Mouse (Mus musculus) heart, embryonic 15.5 days (tissue): Measurements from ENCODE around the gene Clmn. TPM values are rescaled to one million over a fixed set of nuclear protein-coding genes. Genes with fewer than 3 reads are reported as not detected.
A peak's percentile ranks its signal among the peaks of the same experiment; 100 is the strongest.
"Not testable (repeated sequence)": the region's sequence is repeated elsewhere in the genome, so short reads cannot be mapped to it uniquely, and the experiment has no call there.

ENCODE experiments used
- ATAC-seq: fragments of 200-750 bp; cut with Nextera tagmentation; replicated peaks from 2 replicates; pipeline ENCODE4 v1.8.0; 2017; ENCODE audit warnings: low read depth, moderate TSS enrichment; ENCODE audit not compliant: insufficient number of reproducible peaks, insufficient read depth, low FRiP score
- H3K27ac ChIP-seq: fragments of 300-500 bp; sonication (generic); 2 replicates; pipeline ENCODE4 v1.5.1; 2015; ENCODE audit warnings: mild to moderate bottlenecking, inconsistent platforms
- H3K27me3 ChIP-seq: fragments of 300-500 bp; sonication (generic); 2 replicates; pipeline ENCODE4 v1.6.1; 2015; ENCODE audit warnings: inconsistent platforms
- H3K36me3 ChIP-seq: fragments of 300-500 bp; sonication (generic); 2 replicates; pipeline ENCODE4 v1.6.1; 2015; ENCODE audit warnings: mild to moderate bottlenecking, inconsistent platforms
- H3K4me1 ChIP-seq: fragments of 300-500 bp; sonication (generic); replicated peaks from 2 replicates; pipeline ENCODE4 v1.6.1; 2015; ENCODE audit warnings: inconsistent platforms
- H3K4me2 ChIP-seq: fragments of 300-500 bp; sonication (generic); 2 replicates; pipeline ENCODE4 v1.6.1; 2015; ENCODE audit warnings: inconsistent platforms, mild to moderate bottlenecking, moderate library complexity
- H3K4me3 ChIP-seq: fragments of 300-500 bp; sonication (generic); 2 replicates; pipeline ENCODE4 v1.5.1; 2015; ENCODE audit warnings: mild to moderate bottlenecking, inconsistent platforms
- H3K9ac ChIP-seq: fragments of 300-500 bp; sonication (generic); 2 replicates; pipeline ENCODE4 v1.6.1; 2015; ENCODE audit warnings: mild to moderate bottlenecking, inconsistent platforms
- H3K9me3 ChIP-seq: fragments of 300-500 bp; sonication (generic); replicated peaks from 2 replicates; pipeline ENCODE4 v1.6.1; 2016; ENCODE audit warnings: inconsistent platforms
- WGBS: fragments of 180-500 bp; shearing (Covaris S2); methylation state at CpG from one replicate; pipeline ENCODE4 v1.1.7; 2015; ENCODE audit warnings: mixed read lengths; 5-methylcytosine and 5-hydroxymethylcytosine counted together
- polyA plus RNA-seq: library from polyadenylated mRNA; unstranded; fragments of >200 nt; fragmentation: Nextera tagmentation; extraction: Ambion mirVana; gene quantifications from 2 replicates; pipeline ENCODE4 v1.2.1, GENCODE M21; 2015

Clmn gene
- polyA plus RNA-seq, 1 experiment from 2014 or later, result 0.54 TPM

DNA sequence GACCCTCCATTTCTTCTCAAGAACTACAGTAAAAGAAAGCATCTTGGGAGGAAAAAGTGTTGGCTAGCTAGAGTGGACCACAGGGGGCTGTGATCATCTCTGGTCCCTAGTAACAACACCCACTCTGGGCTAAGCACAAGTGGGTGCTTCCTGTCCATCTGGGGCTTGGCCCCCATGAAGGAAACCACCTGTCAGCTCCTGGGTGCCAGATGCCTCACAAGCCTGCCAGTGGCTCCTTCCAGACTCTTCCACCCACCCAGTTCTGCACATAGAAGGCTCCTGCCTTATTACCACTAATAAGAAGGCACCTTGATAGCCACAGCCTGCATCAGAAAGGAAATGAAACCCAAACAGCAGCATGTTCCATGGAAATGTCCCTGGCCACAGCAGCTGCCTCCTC lies 26.4 kb downstream of the Clmn start:
- Histone ChIP-seq H3K27ac (no peak overlapping the region), H3K27me3 (peaks cover 3% of the 10 kb centered on the region), H3K36me3 (no peaks in the 10 kb centered on the region), H3K9me3 (no peaks in the 10 kb centered on the region), H3K9ac (no peak overlapping the region), H3K4me2 (no peak overlapping the region), H3K4me3 (no peak overlapping the region), H3K4me1 (peaks cover 12% of the 10 kb centered on the region)
- ATAC-seq, result no peak

DNA sequence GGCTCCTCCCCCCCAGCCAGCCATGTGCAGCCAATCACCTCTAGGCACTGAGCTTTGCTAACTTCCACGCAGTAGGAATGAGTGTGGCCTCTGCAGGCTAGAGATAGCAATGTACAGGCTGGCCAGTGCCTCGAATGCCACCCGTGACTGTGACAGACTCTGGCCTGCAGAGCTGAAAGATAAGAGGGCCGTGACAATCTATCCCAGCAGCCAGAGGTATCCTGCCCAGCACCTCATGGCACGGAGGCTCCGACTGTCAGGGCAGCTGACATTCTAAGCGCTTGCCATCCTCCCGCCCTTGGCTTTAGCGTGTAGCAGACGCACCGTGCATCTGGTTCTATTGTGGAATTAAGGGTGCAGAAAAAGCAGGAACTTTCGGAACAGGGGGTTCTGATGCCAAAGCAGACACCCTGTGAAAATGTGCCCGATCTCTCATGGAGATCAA lies 26.9 kb downstream of the Clmn start:
- H3K4me1 ChIP-seq, result peaks cover 12% of the 10 kb centered on the region
- H3K36me3 ChIP-seq, result no peaks in the 10 kb centered on the region
- no peaks in the 10 kb centered on the region for H3K9me3 ChIP-seq
- H3K27me3 ChIP-seq, result peaks cover 3% of the 10 kb centered on the region
- H3K4me2 ChIP-seq, result peak overlapping the region; percentile 3; the same call in 1 of the 2 replicates
- no peak overlapping the region for H3K27ac ChIP-seq
- H3K9ac ChIP-seq, result no peak overlapping the region
- WGBS, result 45% methylated on average over 13 of the region's 13 CpGs
- ATAC-seq, result peak; percentile 32; the same call in 1 of the 2 replicates
- no peak overlapping the region for H3K4me3 ChIP-seq

DNA sequence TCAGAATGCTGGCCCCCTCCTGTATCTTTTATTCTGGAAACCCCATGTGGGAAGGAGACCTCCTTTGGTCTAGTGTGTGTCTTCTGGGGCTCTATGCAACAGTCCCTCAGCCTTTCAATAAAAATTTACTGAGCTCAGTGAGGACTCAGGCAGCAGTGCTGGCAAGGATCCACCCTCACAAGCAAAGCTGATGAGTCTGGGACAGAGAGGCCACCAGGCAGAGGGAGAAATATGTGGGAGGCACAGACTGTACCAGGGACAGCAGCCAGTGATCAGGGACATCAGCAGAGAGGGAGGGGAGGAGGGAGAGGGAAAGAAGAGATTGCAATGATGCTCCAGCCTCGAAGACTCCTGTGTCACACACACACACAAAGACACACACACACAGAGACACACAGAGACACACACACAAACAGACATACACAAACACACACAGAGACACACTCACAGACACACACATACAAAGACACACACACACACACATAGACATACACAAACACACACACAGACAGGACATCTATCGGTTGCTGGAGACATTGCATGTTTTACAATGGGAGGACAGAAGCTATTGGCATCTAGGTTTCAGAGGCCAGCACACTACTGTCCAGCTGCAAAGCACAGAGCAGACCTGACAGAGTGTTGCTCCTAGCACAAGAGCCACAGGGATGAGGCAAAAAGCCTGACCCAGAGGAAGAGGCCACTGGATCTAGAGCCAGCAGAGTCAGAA lies 27.6 kb downstream of the Clmn start:
- ATAC-seq, result no peak
- Histone ChIP-seq H3K9me3 (no peaks in the 10 kb centered on the region), H3K9ac (no peak overlapping the region), H3K27me3 (peaks cover 3% of the 10 kb centered on the region), H3K36me3 (no peaks in the 10 kb centered on the region), H3K4me3 (no peak overlapping the region), H3K4me1 (peaks cover 12% of the 10 kb centered on the region), H3K4me2 (no peak overlapping the region), H3K27ac (no peak overlapping the region)
- WGBS, result 50% methylated on average over 2 of the region's 2 CpGs

DNA sequence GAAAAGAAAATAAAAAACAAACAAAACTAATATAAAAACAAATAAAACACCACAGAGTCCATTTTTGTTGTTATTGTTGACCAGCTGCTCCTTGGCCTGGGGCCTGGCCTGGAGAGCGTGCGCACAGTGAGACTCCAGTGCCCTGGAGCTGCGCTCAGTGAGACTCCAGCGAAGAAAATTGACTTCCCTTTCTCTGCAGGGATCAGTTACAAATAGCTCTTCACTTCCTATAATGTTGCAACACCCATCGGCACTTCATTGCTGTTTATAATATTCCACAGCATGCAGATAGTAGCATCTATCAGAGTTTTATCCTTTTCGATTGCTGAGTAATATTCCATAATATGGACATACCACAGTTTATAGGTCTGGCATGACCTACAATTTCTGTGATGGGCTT lies 28.6 kb downstream of the Clmn start:
- H3K4me1 ChIP-seq, result peaks cover 12% of the 10 kb centered on the region
- H3K9me3 ChIP-seq, result no peaks in the 10 kb centered on the region
- no peak overlapping the region for H3K9ac ChIP-seq
- ATAC-seq, result no peak
- no peaks in the 10 kb centered on the region for H3K36me3 ChIP-seq
- 93% methylated on average over 6 of the region's 6 CpGs for WGBS
- H3K4me2 ChIP-seq, result no peak overlapping the region
- H3K27me3 ChIP-seq, result peaks cover 3% of the 10 kb centered on the region
- no peak overlapping the region for H3K4me3 ChIP-seq
- no peak overlapping the region for H3K27ac ChIP-seq

DNA sequence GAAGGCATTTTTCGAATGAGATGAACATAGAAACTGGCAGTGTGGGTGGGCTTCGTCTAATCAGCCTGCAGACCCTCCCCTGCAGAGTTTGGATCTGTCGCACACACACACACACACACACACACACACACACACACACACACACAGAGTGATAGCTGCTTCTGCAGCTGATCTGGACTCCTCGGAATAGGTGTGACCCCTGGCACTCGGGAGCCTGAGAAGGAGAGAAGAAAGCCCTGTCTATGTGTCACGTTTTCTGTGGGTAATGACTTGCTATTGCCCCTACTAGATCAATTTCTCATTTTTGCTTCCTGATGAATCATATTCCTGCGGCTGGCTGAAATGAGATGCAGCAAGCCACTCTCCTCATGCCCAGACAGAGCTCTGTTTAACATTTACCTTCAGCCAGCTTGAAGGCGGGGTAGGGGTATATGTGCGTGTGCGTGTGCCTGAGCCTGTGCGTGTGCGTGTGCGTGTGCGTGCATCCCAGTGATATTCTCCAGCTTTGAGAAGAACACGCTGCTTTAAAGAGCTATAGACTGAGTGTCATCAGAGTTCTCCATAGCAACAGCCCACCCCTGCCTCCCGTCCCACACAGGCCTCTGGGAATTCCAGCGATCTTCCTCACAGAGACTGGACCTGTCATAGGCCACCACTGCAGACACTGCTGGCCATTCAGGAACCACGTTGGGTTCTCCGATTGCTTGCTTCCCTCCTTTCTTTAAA lies 29.3 kb downstream of the Clmn start:
- H3K4me3 ChIP-seq, result no peak overlapping the region

DNA sequence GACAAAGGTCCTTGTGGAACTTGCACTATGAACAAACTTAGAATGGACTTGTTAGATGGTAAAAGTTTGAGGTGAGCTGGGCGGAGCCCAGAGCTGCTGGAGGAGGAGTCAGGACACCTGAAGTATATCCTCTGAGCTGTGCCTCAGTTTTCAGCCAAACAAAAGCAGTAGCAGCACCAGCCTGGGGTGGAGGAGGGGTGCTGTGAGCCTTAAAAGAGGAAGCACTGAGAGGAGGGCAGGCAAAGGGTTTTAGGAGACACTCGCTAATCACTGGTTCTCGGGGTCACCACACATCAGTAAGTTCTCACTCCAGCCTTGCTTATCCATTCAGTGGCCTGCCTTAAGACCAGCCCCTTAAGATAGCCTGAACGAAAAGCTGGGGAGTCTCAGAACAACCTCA lies 30.1 kb downstream of the Clmn start:
- no peak for ATAC-seq
- Histone ChIP-seq H3K4me1 (peaks cover 17% of the 10 kb centered on the region), H3K9ac (no peak overlapping the region), H3K27me3 (peaks cover 3% of the 10 kb centered on the region), H3K36me3 (no peaks in the 10 kb centered on the region), H3K9me3 (no peaks in the 10 kb centered on the region), H3K27ac (no peak overlapping the region), H3K4me2 (no peak overlapping the region), H3K4me3 (no peak overlapping the region)
- whole genome bisulfite sequencing, result 61% methylated on average over 4 of the region's 4 CpGs

More for the DNA sequence above, 29.3 kb downstream of the Clmn start:
- no peak for ATAC-seq
- no peaks in the 10 kb centered on the region for H3K36me3 ChIP-seq
- peaks cover 3% of the 10 kb centered on the region for H3K27me3 ChIP-seq
- no peak overlapping the region for H3K4me2 ChIP-seq
- H3K4me1 ChIP-seq, result peaks cover 12% of the 10 kb centered on the region
- no peak overlapping the region for H3K9ac ChIP-seq
- H3K27ac ChIP-seq, result no peak overlapping the region
- no peaks in the 10 kb centered on the region for H3K9me3 ChIP-seq
- WGBS, result 69% methylated on average over 19 of the region's 19 CpGs

DNA sequence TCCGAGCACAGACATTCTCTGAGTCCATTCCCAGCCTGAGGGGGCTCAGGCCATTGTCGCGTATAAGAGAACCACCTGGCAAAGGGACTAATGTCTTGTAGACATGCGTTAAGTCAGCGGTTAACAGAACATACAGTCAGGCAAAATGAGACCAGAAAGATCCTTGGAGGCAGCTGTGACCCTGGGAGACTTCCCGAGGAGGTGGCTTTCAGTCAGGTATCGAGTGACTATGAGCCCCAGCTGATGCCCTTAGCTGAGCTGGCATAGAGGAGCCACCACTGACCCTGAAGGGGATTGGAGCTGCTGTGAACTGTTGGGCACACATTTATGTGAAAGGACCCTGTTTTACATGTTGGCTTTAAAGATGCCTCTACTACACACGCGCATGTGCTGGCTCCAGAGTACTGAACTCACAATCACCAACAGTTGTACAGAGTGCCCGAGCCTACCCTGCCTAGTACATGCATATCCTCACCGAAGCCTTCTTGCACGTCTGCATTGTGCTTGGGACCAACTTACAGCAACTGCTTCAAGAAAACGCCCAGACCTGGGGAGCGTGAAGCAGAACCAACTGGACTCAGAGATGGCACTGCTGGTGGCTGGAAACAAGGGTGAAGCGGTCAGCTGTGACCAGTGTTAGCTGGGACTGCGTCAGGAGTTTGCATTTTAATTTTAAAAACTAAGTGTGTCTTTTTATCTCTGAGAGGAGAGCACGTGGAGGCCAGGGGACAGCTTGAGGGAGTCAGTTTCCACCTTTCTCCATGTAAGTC lies 34.0 kb downstream of the Clmn start:
- Histone ChIP-seq H3K4me2 (no peak overlapping the region), H3K9ac (no peak overlapping the region), H3K4me3 (no peak overlapping the region), H3K4me1 (peaks cover 13% of the 10 kb centered on the region; the same call in 1 of the 2 replicates), H3K27ac (no peak overlapping the region), H3K9me3 (no peaks in the 10 kb centered on the region), H3K27me3 (no peaks in the 10 kb centered on the region), H3K36me3 (no peaks in the 10 kb centered on the region)
- no peak for ATAC-seq
- WGBS, result 78% methylated on average over 17 of the region's 17 CpGs

DNA sequence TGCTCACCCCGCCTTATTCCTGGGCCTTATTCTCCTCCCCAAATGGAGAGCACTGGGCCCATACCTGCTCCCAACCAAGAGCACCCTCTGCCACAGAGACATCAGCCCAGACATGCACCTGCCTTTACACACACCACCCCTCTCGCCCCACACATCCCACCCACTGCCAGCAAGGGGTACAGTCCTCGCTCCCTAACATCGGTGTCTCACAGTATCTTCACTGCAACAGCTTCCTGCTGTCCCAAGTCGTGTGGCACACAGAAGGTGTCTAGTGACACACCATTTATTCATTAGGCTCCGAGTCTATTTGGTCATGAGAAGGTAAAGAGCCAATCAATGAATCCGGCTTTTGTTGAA lies 34.6 kb downstream of the Clmn start:
- H3K4me2 ChIP-seq, result no peak overlapping the region
- no peak overlapping the region for H3K9ac ChIP-seq
- no peak overlapping the region for H3K27ac ChIP-seq
- ATAC-seq, result no peak
- H3K27me3 ChIP-seq, result no peaks in the 10 kb centered on the region
- H3K9me3 ChIP-seq, result no peaks in the 10 kb centered on the region
- no peak overlapping the region for H3K4me3 ChIP-seq
- peaks cover 16% of the 10 kb centered on the region for H3K4me1 ChIP-seq
- 66% methylated on average over 7 of the region's 7 CpGs for WGBS
- H3K36me3 ChIP-seq, result no peaks in the 10 kb centered on the region

DNA sequence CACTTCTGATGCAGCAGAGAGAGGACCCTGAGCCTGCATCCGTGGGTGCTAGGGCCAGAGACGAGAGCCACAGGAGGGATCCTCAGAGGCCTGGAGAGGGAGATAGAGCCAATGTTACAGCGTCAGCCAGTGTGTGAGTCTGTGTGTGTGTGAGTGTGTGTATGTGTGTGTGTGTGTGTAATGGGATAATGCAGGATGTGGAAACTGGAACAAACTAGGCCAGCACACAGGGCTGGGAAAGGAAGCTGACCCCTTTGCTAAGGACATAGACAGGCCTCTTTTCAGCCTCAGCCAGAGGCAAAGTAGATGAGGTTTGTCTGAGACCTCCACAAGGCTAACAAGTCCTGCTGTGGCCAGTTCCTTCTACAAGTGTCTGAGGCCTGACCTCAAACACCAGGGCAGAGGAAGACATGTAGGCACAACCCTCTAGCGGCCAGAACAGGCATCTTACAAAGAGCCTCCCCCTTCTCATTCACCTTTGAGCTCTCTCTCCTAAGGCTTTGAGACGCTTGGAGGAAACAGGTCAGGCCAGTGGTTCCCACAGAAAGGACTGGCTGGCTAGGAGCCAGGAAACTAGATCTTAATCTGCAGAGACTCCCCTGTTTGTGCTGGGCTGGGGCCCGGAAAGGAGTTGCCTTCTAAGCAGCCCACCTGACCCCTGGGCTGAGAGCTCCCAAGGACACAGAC lies 35.1 kb downstream of the Clmn start:
- Histone ChIP-seq H3K36me3 (no peaks in the 10 kb centered on the region), H3K9me3 (no peaks in the 10 kb centered on the region), H3K4me3 (no peak overlapping the region), H3K27me3 (no peaks in the 10 kb centered on the region), H3K9ac (no peak overlapping the region), H3K4me2 (no peak overlapping the region), H3K4me1 (peaks cover 21% of the 10 kb centered on the region), H3K27ac (no peak overlapping the region)
- ATAC-seq, result peak; percentile 32
- 36% methylated on average over 6 of the region's 6 CpGs for WGBS

DNA sequence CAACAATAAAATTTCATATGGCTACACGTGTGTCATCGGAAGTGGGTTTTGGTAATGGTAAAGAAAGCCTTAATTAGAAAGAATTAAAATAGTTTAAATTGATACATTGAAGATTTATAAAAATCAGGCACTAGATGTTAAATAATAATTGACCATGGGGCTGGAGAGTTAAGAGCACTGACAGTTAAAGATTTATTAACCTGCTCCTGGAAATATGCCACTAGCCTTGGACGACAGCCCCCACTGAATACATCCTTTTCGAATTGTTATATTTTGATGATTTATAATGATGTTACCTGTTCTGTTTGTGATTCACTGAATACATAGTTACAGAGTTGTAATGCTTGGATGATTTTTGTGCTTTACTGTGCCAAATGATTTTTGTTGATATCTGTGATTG lies 35.9 kb downstream of the Clmn start:
- H3K9me3 ChIP-seq, H3K27ac ChIP-seq, H3K9ac ChIP-seq, H3K27me3 ChIP-seq, H3K4me3 ChIP-seq, ATAC-seq, H3K4me2 ChIP-seq, H3K36me3 ChIP-seq: not testable (repeated sequence)
- 80% methylated on average over 4 of the region's 4 CpGs for WGBS
- peaks cover 29% of the 10 kb centered on the region for H3K4me1 ChIP-seq

DNA sequence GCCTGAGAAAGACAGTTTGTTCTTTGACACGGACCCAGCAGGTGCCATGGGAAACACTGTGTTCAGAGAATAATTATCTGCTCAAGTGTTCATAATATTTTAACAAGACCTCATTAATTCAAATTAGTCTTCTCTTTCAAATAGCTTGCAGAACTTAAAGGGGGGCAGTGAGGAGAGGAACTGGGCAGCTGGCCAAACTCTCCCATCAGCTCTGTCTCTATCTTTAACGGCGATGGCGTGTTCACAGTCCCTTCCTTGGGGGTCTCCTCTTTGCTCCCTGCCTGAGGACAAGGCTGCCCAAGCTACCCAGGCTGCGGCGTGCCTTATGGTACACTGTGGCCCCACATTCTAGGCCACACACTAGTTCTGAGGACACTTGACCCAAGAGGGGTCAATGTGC lies 37.2 kb downstream of the Clmn start:
- WGBS, result 44% methylated on average over 6 of the region's 6 CpGs
- Histone ChIP-seq H3K36me3 (no peaks in the 10 kb centered on the region), H3K27me3 (no peaks in the 10 kb centered on the region), H3K4me3 (no peak overlapping the region), H3K9ac (no peak overlapping the region), H3K9me3 (no peaks in the 10 kb centered on the region), H3K4me1 (peaks cover 35% of the 10 kb centered on the region), H3K4me2 (no peak overlapping the region), H3K27ac (no peak overlapping the region)
- no peak for ATAC-seq
